Mouse (Mus musculus) intestine, postnatal 0 days (tissue): Measurements from ENCODE around the gene Gnb1. TPM values are rescaled to one million over a fixed set of nuclear protein-coding genes. Genes with fewer than 3 reads are reported as not detected.
"Not testable (repeated sequence)": the region's sequence is repeated elsewhere in the genome, so short reads cannot be mapped to it uniquely, and the experiment has no call there.

Experiments
- ATAC-seq: fragments of 200-750 bp; cut with Nextera tagmentation; 2 replicates; pipeline ENCODE4 v1.8.0; 2017; ENCODE audit warnings: mild to moderate bottlenecking, moderate TSS enrichment, moderate library complexity
- H3K27ac ChIP-seq: fragments of 300-500 bp; sonication (generic); 2 replicates; pipeline ENCODE4 v1.5.1; 2014; ENCODE audit warnings: mild to moderate bottlenecking, low read depth, low read length, moderate library complexity
- H3K27me3 ChIP-seq: fragments of 300-500 bp; sonication (generic); replicated peaks from 2 replicates; pipeline ENCODE4 v1.6.1; 2014; ENCODE audit warnings: low read length, mixed read lengths; ENCODE audit not compliant: control insufficient read depth, insufficient read depth
- H3K36me3 ChIP-seq: fragments of 300-500 bp; sonication (generic); 2 replicates; pipeline ENCODE4 v1.6.1; 2014; ENCODE audit warnings: mild to moderate bottlenecking, moderate library complexity; ENCODE audit not compliant: control insufficient read depth, insufficient read depth
- H3K4me1 ChIP-seq: fragments of 300-500 bp; sonication (generic); replicated peaks from 2 replicates; pipeline ENCODE4 v1.6.1; 2014; ENCODE audit warnings: antibody characterized with exemption, low read length, mixed read lengths; ENCODE audit not compliant: control insufficient read depth, insufficient read depth
- H3K4me2 ChIP-seq: fragments of 300-500 bp; sonication (generic); replicated peaks from 2 replicates; pipeline ENCODE4 v1.6.1; 2014; ENCODE audit warnings: low read depth, mild to moderate bottlenecking, moderate library complexity
- H3K4me3 ChIP-seq: fragments of 300-500 bp; sonication (generic); 2 replicates; pipeline ENCODE4 v1.5.1; 2014; ENCODE audit warnings: low read depth, low read length
- H3K9ac ChIP-seq: fragments of 300-500 bp; sonication (generic); 2 replicates; pipeline ENCODE4 v1.6.1; 2014; ENCODE audit warnings: mild to moderate bottlenecking, low read depth, low read length
- H3K9me3 ChIP-seq: fragments of 300-500 bp; sonication (generic); 2 replicates; pipeline ENCODE4 v1.6.1; 2016; ENCODE audit warnings: mixed run types; ENCODE audit not compliant: control insufficient read depth
- CTCF ChIP-seq: sonication (generic); IDR thresholded peaks from 2 replicates; pipeline ENCODE4 v1.5.1; 2016; ENCODE audit warnings: low read depth, mild to moderate bottlenecking, control low read depth, antibody characterized with exemption, moderate library complexity
- WGBS: fragments of 180-500 bp; shearing (Covaris S2); extraction: QIAGEN DNeasy Blood & Tissue Kit; methylation state at CpG from one replicate; pipeline ENCODE4 v1.1.7; 2014; 5-methylcytosine and 5-hydroxymethylcytosine counted together
- polyA plus RNA-seq: library from polyadenylated mRNA; unstranded; fragments of >200 nt; fragmentation: Nextera tagmentation; extraction: Ambion mirVana; gene quantifications from 2 replicates; pipeline ENCODE4 v1.2.1, GENCODE M21; 2015

The Gnb1 gene
- polyA plus RNA-seq, 1 experiment from 2014 or later = 336 TPM

DNA sequence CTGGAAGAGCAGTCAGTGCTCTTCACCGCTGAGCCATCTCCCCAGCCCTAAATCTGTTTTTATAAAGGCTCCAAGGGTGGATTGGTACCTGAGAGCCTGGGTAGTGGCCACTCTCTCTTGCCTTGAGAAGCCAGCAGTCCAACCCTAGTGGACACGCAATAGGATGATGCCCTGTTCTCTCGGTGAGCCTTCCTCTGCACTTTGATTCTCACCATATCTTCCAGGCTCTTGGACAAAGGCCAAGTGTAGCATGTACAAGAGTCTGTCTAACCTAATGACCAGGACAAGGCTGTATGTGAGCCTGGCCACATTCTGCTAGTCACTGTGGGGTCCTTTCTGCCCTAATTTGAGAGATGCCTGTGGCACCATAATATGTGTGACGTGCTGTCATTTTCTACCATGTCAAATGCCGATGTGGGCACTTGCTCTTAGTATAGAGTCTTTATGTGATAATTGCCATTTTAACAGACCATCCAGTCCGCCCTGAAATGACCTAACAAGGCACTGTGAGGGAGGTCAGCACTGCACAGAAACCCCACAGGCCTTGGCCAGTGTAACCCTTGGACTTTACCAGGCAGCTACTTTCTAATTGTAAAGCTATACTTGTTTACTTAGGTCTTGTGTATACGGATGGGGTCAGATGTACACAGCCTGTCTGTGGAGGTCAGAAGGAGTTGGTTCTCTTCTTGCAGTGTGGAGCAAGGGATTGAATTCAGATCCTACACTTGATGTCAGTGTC, 77.6 kb downstream of the Gnb1 start:
- Histone ChIP-seq H3K36me3 (no peaks in the 10 kb centered on the region), H3K4me3 (no peak overlapping the region), H3K4me2 (no peak overlapping the region), H3K27ac (no peak overlapping the region), H3K4me1 (no peaks in the 10 kb centered on the region), H3K9me3 (no peaks in the 10 kb centered on the region), H3K27me3 (no peaks in the 10 kb centered on the region), H3K9ac (no peak overlapping the region)
- WGBS = 64% methylated on average over 7 of the region's 7 CpGs
- ATAC-seq = peak; percentile 3; the same call in 1 of the 2 replicates
- no peak for TF ChIP-seq CTCF

DNA sequence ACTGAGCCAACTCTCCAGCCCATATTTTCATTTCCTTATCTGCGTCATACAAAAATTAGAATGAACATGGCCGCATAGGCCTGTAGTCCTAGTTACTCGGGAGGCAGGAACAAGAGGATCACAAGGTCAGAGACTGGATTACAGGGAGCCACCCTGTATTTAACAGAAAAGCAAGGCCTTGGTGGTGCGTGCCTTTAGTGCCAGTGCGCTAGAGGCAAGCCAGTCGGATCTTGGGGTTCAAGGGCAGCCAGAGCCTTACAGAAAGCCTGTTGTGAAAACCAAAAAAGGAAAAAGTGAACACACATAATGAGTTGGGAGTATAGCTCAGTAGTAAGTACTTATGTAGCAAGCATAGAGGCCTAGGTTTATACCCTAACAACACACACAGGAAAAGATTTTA, 78.7 kb downstream of the Gnb1 start:
- H3K27ac ChIP-seq = no peak overlapping the region
- no peak for TF ChIP-seq CTCF
- ATAC-seq = no peak

DNA sequence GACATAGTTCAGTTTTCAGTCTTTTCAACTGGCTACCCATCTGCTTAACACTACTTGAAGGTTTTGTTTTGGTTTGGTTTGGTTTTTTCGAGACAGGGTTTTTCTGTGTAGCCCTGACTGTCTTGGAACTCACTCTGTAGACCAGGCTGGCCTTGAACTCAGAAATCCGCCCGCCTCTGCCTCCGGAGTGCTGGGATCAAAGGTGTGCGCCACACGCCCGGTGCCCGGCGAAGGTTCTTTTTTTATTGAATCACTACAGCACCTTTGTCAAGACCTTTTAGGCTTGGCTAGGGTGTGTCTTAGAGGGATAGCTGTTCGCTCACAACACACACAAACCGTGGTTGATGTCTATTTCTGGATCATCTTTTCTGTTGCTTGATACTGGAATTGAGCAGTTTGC, 79.2 kb downstream of the Gnb1 start:
- not testable (repeated sequence) for H3K4me1 ChIP-seq, H3K27me3 ChIP-seq, H3K9me3 ChIP-seq, H3K36me3 ChIP-seq, H3K4me2 ChIP-seq, H3K4me3 ChIP-seq, H3K9ac ChIP-seq, H3K27ac ChIP-seq, ATAC-seq
- WGBS = 48% methylated on average over 11 of the region's 11 CpGs

More for the DNA sequence above, 78.7 kb downstream of the Gnb1 start:
- Histone ChIP-seq H3K4me2 (no peak overlapping the region), H3K9me3 (no peaks in the 10 kb centered on the region), H3K4me3 (no peak overlapping the region), H3K9ac (no peak overlapping the region), H3K36me3 (no peaks in the 10 kb centered on the region), H3K4me1 (0 out of 2 replicates have a peak, but pooled peaks cover 3% of the 10 kb centered on the region), H3K27me3 (no peaks in the 10 kb centered on the region)
- WGBS = 88% methylated on average over 6 of the region's 6 CpGs

DNA sequence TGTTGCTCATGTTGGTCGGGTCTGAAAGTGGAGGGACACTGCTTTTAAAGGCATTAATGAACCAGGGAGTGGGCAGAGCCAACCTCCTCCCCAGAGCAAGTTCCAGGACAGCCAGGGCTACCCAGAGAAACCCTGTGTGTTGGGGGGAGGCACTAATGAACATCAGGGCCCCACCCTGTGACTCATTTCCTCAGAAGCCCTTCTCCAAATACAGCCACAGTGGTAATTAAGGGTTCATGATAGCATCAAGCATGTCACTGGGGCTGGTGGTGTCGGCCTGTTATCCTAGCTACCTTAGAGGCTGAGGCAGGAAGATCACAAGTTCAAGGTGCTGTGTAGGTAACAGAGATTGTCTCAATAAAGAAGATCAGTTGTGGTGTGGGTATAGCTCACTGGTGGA, 80.3 kb downstream of the Gnb1 start:
- Histone ChIP-seq H3K4me2 (no peak overlapping the region), H3K9me3 (no peaks in the 10 kb centered on the region), H3K9ac (no peak overlapping the region), H3K4me1 (0 out of 2 replicates have a peak, but pooled peaks cover 3% of the 10 kb centered on the region), H3K27ac (peak overlapping the region; percentile 37), H3K27me3 (no peaks in the 10 kb centered on the region), H3K36me3 (no peaks in the 10 kb centered on the region), H3K4me3 (no peak overlapping the region)
- ATAC-seq = no peak
- WGBS = 43% methylated on average over 2 of the region's 2 CpGs
- TF ChIP-seq CTCF = no peak

DNA sequence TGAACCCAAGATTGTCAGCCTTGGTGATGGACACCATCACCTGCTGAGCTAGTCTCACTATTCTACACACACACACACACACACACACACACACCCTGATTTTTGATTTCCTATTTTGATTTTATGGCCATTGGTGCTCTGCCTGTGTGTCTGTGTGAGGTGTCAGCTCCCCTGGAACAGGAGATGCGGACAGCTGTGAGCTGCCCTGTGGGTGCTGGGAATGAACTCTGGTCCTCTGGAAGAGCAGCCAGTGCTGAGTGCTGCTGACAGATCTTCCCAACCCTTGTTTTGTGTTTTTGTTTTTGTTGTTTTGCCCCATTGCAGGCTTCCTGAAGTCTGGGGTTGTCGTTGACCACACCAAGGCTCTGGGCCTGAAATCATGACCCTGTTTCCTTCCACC, 82.0 kb downstream of the Gnb1 start:
- no peak for ATAC-seq
- no peak overlapping the region for H3K4me2 ChIP-seq
- 0 out of 2 replicates have a peak, but pooled peaks cover 3% of the 10 kb centered on the region for H3K4me1 ChIP-seq
- H3K9me3 ChIP-seq = no peaks in the 10 kb centered on the region
- TF ChIP-seq CTCF = no peak
- no peak overlapping the region for H3K27ac ChIP-seq
- H3K9ac ChIP-seq = no peak overlapping the region
- peaks cover 11% of the 10 kb centered on the region for H3K36me3 ChIP-seq
- no peaks in the 10 kb centered on the region for H3K27me3 ChIP-seq
- no peak overlapping the region for H3K4me3 ChIP-seq
- 94% methylated on average over 2 of the region's 2 CpGs for WGBS

DNA sequence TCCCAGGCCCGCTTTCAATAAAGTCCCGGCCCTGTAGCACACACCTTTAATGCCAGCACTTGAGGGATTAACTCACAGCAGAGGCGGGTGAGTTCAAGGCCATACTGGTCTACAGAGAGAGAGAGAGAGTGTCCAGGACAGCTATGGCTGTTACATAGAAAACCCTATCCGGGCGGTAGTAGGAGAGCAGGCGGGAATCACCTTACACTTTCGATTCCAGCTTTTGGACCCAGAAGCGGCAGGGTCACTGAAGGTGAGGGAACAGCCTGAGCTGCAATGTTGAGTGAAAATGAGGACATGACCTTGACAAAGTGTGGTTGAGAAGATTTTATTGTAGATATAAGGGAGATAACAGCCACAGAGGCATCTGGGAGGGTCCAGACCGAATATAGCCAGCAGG, 82.7 kb downstream of the Gnb1 start:
- H3K4me3 ChIP-seq = no peak overlapping the region
- H3K27me3 ChIP-seq = no peaks in the 10 kb centered on the region
- WGBS = 80% methylated on average over 9 of the region's 9 CpGs
- ATAC-seq = no peak
- H3K4me1 ChIP-seq = 0 out of 2 replicates have a peak, but pooled peaks cover 3% of the 10 kb centered on the region
- no peak for TF ChIP-seq CTCF
- 0 out of 2 replicates have a peak overlapping the region, but pooled peaks have one; percentile 3 for H3K27ac ChIP-seq
- no peak overlapping the region for H3K4me2 ChIP-seq
- H3K36me3 ChIP-seq = peaks cover 11% of the 10 kb centered on the region
- H3K9me3 ChIP-seq = no peaks in the 10 kb centered on the region
- no peak overlapping the region for H3K9ac ChIP-seq
